Mouse (Mus musculus) embryo, embryonic 10.5 days (tissue): ENCODE results near the gene Olfr67.
"Not testable (repeated sequence)": the region's sequence is repeated elsewhere in the genome, so short reads cannot be mapped to it uniquely, and the experiment has no call there.

Source experiments
- DNase-seq: peaks from one replicate; pipeline ENCODE4 v3.0.0-alpha.2; 2015; ENCODE audit warnings: low spot score

The Olfr67 gene

DNA sequence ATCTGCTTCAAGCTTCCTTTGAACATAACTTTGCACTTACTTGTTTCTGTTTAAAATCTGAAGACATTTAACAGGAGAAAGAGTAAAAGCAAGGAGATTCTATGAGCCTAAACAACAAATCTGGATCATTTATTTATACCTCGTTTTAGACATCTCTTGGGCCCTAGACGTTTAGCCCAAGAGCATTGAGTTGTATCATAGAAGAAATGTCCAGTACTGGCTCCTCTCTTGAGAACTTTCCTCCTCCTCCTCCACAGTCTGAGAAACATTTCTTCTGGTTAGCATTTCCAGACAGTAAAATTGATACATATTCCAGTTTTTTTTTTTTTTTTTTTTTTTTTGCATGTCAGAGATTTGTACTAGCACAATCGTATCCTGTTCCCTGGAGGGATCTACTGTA lies at the start of gene Olfr67:
Gene Olfr67 (minus strand): TSS at position 101 of the 400 bp plus-strand sequence.
- no peak for DNase-seq

GRCm38 (mm10) chr7:103840268-103840667 lies 48.6 kb upstream of the Olfr67 start, which contains the start of gene Hbb-bh2:
Gene Hbb-bh2, minus strand, starts transcription at chr7:103840520.
- no peak for DNase-seq

GRCm38 (mm10) chr7:103827808-103828207 lies 36.2 kb upstream of the Olfr67 start, which contains the start of gene Hbb-bs:
Gene Hbb-bs, minus strand, starts transcription at chr7:103828096.
- DNase-seq: no peak

DNA sequence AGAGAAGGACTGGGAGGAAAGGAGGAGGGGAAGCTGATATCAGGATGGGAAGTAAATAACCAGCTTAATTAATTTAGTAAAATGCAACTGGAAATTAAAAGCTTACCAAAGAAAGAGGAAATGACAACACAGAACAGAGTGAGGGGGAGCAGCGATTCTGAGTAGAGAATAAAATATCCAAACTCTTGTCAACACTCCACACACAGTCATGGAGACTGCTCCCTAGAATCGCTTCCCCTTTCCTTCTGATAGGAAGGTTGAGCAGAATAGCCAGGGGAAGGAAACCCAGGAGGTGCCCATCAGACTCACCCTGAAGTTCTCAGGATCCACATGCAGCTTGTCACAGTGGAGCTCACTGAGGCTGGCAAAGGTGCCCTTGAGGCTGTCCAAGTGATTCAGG lies 35.5 kb upstream of the Olfr67 start:
- not testable (repeated sequence) for DNase-seq

GRCm38 (mm10) chr7:103826255-103826887 lies 34.8 kb upstream of the Olfr67 start:
- DNase-seq: no peak

- DNase-seq: no peak
These were observed 34.1 kb upstream of the Olfr67 start for GRCm38 (mm10) chr7:103825536-103826254.

GRCm38 (mm10) chr7:103824597-103824996 lies 33.0 kb upstream of the Olfr67 start:
- no peak for DNase-seq

DNA sequence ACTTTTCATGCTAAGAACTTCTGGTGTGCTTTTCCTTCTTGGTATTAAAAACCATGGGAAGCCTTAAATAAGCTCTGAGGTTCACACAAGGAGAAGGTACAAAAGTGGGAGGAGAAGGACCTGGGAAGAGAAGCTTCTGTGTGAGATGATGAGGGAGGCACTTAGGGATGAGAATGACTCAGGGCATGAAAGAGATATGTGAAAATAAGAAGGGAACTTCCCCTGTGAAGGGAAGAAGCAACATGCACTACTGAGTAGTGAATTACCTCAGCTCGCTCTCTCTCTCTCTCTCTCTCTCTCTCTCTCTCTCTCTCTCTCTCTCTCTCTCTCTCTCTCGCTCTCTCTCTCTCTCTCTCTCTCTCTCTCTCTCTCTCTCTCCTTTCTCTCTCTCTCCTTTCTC lies 23.5 kb upstream of the Olfr67 start:
- not testable (repeated sequence) for DNase-seq

DNA sequence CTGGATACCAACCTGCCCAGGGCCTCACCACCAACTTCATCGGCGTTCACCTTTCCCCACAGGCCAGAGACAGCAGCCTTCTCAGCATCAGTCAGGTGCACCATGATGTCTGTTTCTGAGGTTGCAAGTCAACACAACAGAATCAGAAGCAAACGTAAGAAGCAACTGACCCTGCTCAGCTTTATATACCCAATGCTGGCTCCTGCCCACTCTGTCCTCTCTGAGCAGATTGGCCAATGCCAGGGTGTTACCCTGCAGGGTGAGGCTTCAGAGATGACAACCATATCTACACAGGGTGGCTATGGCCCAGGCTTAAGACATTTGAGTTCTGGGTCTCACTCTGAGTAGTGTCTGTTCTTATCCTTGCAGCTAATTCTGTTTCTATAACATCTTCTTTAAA lies 22.1 kb upstream of the Olfr67 start, which contains the start of gene Hbb-bt:
Gene Hbb-bt (minus strand): TSS at position 231 of the 400 bp plus-strand sequence.
- DNase-seq: no peak

DNA sequence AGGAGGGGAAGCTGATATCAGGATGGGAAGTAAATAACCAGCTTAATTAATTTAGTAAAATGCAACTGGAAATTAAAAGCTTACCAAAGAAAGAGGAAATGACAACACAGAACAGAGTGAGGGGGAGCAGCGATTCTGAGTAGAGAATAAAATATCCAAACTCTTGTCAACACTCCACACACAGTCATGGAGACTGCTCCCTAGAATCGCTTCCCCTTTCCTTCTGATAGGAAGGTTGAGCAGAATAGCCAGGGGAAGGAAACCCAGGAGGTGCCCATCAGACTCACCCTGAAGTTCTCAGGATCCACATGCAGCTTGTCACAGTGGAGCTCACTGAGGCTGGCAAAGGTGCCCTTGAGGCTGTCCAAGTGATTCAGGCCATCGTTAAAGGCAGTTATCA lies 21.5 kb upstream of the Olfr67 start:
- not testable (repeated sequence) for DNase-seq

- DNase-seq: no peak
These were observed 20.6 kb upstream of the Olfr67 start for GRCm38 (mm10) chr7:103812174-103812573.

- DNase-seq: no peak
These were observed 19.7 kb upstream of the Olfr67 start for GRCm38 (mm10) chr7:103811223-103811845.

DNA sequence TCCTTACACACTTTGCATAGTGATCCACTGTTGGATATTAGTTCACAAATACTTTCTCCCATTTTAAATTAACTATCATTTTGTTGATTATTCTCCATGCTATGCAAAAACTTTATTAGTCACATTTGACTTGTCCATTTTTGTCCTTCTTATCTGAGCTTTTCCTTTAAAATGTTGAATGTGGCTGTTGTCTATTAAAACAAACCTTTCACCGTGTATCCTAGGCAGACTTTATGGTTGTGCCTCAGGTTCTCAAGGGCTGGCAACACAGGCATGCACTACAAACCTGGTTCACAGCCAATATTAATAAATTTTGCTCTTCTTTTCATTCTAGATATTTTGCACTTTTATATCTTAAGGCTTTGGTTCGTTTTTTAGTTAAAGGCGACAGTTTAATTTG lies 19.1 kb upstream of the Olfr67 start:
- DNase-seq: no peak

DNA sequence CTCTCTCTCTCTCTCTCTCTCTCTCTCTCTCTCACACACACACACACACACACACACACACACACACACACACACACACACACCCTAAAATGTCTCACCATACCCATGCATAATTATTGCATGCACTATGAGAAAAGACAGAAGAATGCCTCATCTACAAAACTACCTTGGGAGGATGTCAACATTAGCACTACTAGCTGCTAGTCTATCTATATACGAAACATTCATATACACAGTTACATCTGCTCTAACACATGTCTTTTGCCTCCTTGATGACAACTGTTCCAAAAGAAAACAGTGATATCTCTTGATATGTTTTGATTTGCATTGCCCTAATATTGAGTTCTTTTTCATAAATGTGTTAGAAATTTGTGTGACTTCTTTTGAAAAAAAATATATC lies 18.7 kb upstream of the Olfr67 start:
- no peak for DNase-seq

- no peak for DNase-seq
These were observed 18.2 kb upstream of the Olfr67 start for GRCm38 (mm10) chr7:103809801-103810155.

- DNase-seq: no peak
These were observed 17.6 kb upstream of the Olfr67 start for GRCm38 (mm10) chr7:103808971-103809800.

DNA sequence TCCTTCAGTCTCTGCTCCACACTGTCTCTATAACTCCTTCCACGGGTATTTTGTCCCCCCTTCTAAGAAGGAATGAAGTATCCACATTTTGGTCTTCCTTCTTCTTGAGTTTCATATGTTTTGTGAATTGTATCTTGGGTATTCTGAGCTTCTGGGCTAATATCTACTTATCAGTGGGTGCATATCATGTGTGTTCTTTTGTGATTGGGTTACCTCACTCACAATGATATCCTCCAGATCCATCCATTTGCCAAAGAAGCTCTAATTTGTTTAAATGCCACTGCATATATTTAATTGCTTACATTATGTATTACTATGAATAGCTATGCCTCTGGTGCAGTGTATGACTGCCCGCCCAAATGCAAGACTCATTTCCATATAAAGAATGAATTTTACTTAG lies 16.5 kb upstream of the Olfr67 start:
- not testable (repeated sequence) for DNase-seq

GRCm38 (mm10) chr7:103806856-103807255 lies 15.2 kb upstream of the Olfr67 start:
- peak; percentile 77 for DNase-seq

DNA sequence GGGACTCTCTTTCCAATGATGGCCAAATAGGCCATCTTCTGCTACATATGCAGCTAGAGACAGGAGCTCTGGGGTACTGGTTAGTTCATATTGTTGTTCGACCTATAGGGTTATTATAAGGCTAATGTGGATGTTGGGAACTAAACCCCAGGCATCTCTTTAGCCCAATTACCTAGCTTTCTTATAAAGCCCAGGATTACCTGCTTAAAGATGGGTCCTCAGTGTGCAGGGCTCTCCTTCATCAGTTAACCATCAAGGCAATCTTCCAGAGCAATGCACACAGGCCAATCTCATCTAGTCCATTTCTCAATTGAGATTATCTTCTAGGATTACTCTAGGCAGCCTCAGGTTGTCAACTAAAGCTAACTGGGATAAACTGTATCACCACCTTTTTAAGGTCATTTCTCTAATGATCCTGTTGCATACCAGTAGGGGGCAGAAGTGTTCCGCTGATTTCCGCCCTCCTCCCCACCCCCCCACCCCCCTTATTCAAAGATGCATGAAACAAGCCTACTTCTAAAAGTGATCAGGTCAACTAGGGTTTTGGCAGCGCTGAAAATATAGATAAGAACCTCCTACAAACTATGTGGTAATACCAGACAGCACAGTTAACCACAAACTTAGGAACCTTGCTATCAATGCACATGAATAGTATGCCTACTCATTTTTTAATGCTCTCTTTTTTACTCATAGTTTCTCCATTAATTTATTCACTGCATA lies 1.2 kb upstream of the Olfr67 start:
- no peak for DNase-seq

- no peak for DNase-seq
These were observed 12.0 kb downstream of the Olfr67 start, which contains the start of gene Olfr68 for GRCm38 (mm10) chr7:103779598-103779997. Gene Olfr68, minus strand, starts transcription at chr7:103779698.

- not testable (repeated sequence) for DNase-seq
These were observed 14.0 kb downstream of the Olfr67 start for GRCm38 (mm10) chr7:103777652-103778051.
